Comparison of ENCODE assay signal across 28 mouse cellular contexts in genomic region chr14:75731361-75731760, GRCm38 (mm10).
"Had no signal": no experiment of that assay in that cellular context is flagged by ENCODE, and none has a peak within 500 bp of the region (broad histone marks: within the 10 kb centered on the region; RNA-seq: fewer than 3 reads in every experiment).

No protein-coding gene starts in this region.

- H3K4me3 ChIP-seq: gastrocnemius, adult 2 months; heart, embryonic 10.5 days; heart, embryonic 12.5 days; hindbrain, embryonic 10.5 days; hindbrain, embryonic 12.5 days; intestine, embryonic 15.5 days; limb, embryonic 10.5 days; limb, embryonic 12.5 days; liver, embryonic 13.5 days; liver, embryonic 15.5 days had no signal

- H3K27ac ChIP-seq: gastrocnemius, adult 2 months; heart, embryonic 10.5 days; hindbrain, embryonic 10.5 days; hindbrain, embryonic 12.5 days; hindbrain, embryonic 14.5 days; intestine, embryonic 15.5 days; limb, embryonic 10.5 days; limb, embryonic 12.5 days; liver, embryonic 13.5 days; liver, embryonic 15.5 days had no signal

- DNase-seq: gastrocnemius, adult 2 months; gastrocnemius, postnatal 10 days; gastrocnemius, postnatal 25 days; heart, adult 18-20 months; heart, postnatal 10 days; heart, postnatal 4 days; kidney, adult 18-20 months; kidney, adult 8-10 months; kidney, postnatal 10 days; kidney, postnatal 25 days; kidney, postnatal 4 days; layer of hippocampus, adult 9-11 months; layer of hippocampus, postnatal 36 days; liver; liver, embryonic 13.5 days had no signal

- ATAC-seq: hindbrain, embryonic 16.5 days; inflammation-experienced regulatory T-cells, adult 6 months; intestine, embryonic 15.5 days; intestine, postnatal 0 days had no signal

- H3K27me3 ChIP-seq: heart, embryonic 12.5 days; hindbrain, embryonic 12.5 days; intestine, embryonic 15.5 days; limb, embryonic 12.5 days; liver, embryonic 13.5 days; liver, embryonic 15.5 days had no signal

- H3K4me1 ChIP-seq: heart, embryonic 10.5 days; heart, embryonic 12.5 days; hindbrain, embryonic 10.5 days; hindbrain, embryonic 12.5 days; intestine, embryonic 15.5 days; limb, embryonic 10.5 days; limb, embryonic 12.5 days; liver, embryonic 15.5 days had no signal

- H3K9me3 ChIP-seq: heart, embryonic 10.5 days; heart, embryonic 12.5 days; hindbrain, embryonic 10.5 days; hindbrain, embryonic 12.5 days; intestine, embryonic 15.5 days; limb, embryonic 10.5 days; limb, embryonic 12.5 days; liver, embryonic 13.5 days; liver, embryonic 15.5 days had no signal

- H3K9ac ChIP-seq: heart, embryonic 12.5 days; hindbrain, embryonic 12.5 days; hindbrain, embryonic 14.5 days; intestine, embryonic 15.5 days; limb, embryonic 12.5 days; liver, embryonic 13.5 days; liver, embryonic 15.5 days had no signal

- H3K4me2 ChIP-seq: heart, embryonic 12.5 days; hindbrain, embryonic 12.5 days; hindbrain, embryonic 14.5 days; intestine, embryonic 15.5 days; limb, embryonic 12.5 days; liver, embryonic 11.5 days; liver, embryonic 13.5 days; liver, embryonic 15.5 days had no signal
